Comparison of ENCODE assay signal across 17 mouse cellular contexts in the genomic region with DNA sequence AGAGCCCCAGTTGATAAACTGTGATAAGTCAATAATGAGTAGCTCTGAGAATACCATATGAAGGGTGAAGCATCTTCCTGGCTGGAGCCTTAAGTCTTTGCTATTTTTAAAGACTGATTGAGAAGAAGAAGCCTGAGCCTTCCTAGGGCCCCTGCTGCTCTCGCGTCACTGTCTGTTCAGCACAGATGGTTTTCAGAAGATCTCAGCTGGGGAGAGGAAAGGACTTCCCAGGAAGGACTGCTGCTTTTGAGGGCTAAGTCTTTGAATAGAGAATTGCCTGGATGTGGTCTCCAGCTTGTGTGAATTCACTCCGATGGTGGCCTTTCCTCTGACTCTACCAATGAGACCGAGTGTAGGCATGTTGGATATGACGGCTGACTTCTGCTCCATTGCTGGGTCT.
"Had no signal": no experiment of that assay in that cellular context is flagged by ENCODE, and none has a peak within 500 bp of the region (broad histone marks: within the 10 kb centered on the region; RNA-seq: fewer than 3 reads in every experiment).

No protein-coding gene starts in this region.

- H3K4me1 ChIP-seq: kidney, embryonic 15.5 days; limb, embryonic 12.5 days; limb, embryonic 15.5 days; midbrain, embryonic 12.5 days; midbrain, embryonic 15.5 days; neural tube, embryonic 12.5 days; neural tube, embryonic 15.5 days had no signal

- H3K27me3 ChIP-seq: kidney, embryonic 15.5 days; limb, embryonic 12.5 days; limb, embryonic 15.5 days; midbrain, embryonic 12.5 days; midbrain, embryonic 15.5 days; neural tube, embryonic 12.5 days; neural tube, embryonic 15.5 days had no signal

- H3K4me3 ChIP-seq: kidney, embryonic 15.5 days; limb, embryonic 12.5 days; limb, embryonic 15.5 days; midbrain, embryonic 12.5 days; midbrain, embryonic 15.5 days; neural tube, embryonic 12.5 days; neural tube, embryonic 15.5 days had no signal

- DNase-seq: kidney, postnatal 10 days; kidney, postnatal 36 days; left cerebral cortex, postnatal 4 days; liver, postnatal 0 days; lung, embryonic 14.5 days; thymus, adult 2 months; thymus, postnatal 14 days; thymus, postnatal 4 days had no signal

- H3K27ac ChIP-seq: kidney, embryonic 15.5 days; limb, embryonic 12.5 days; limb, embryonic 15.5 days; liver, embryonic 14.5 days; macrophage; midbrain, embryonic 12.5 days; midbrain, embryonic 15.5 days; neural tube, embryonic 12.5 days; neural tube, embryonic 15.5 days had no signal
